Mouse (Mus musculus): ENCODE measurements around the gene Arfgef2. TPM values are rescaled to one million over a fixed set of nuclear protein-coding genes. Genes with fewer than 3 reads are reported as not detected.

Arfgef2 gene
- polyA plus RNA-seq, 1 experiment from 2014 or later = 5.6 TPM

GRCm38 (mm10) chr2:166820844-166821243, 15.5 kb downstream of the Arfgef2 start:
- H3K4me3 ChIP-seq (ENCODE audit: low read depth, low read length) = no peak overlapping the region
- ATAC-seq (ENCODE audit: low read depth) = 0 out of 2 replicates have a peak, but pooled peaks have one; percentile 51
- WGBS = 52% methylated on average over 2 of the region's 2 CpGs

GRCm38 (mm10) chr2:166821406-166821805, 16.0 kb downstream of the Arfgef2 start:
- WGBS = 96% methylated on average over 3 of the region's 3 CpGs
- Histone ChIP-seq H3K9ac (replicated peaks; ENCODE audit: low read depth, low read length) (no peak overlapping the region), H3K4me1 (ENCODE audit: control insufficient read depth, insufficient read depth, low read length) (no peaks in the 10 kb centered on the region), H3K4me2 (ENCODE audit: low read depth, low read length) (no peak overlapping the region), H3K27ac (ENCODE audit: low read depth, low read length) (no peak overlapping the region), H3K4me3 (ENCODE audit: low read depth, low read length) (no peak overlapping the region), H3K36me3 (ENCODE audit: control insufficient read depth, insufficient read depth, low read length) (no peaks in the 10 kb centered on the region), H3K9me3 (ENCODE audit: control insufficient read depth, low read length) (no peaks in the 10 kb centered on the region), H3K27me3 (ENCODE audit: control insufficient read depth, insufficient read depth, low read length) (no peaks in the 10 kb centered on the region)
- no peak for ATAC-seq (ENCODE audit: low read depth)

More at GRCm38 (mm10) chr2:166820844-166821243, 15.5 kb downstream of the Arfgef2 start:
- Histone ChIP-seq H3K27ac (ENCODE audit: low read depth, low read length) (no peak overlapping the region), H3K4me2 (ENCODE audit: low read depth, low read length) (no peak overlapping the region), H3K9ac (replicated peaks; ENCODE audit: low read depth, low read length) (no peak overlapping the region), H3K9me3 (ENCODE audit: control insufficient read depth, low read length) (no peaks in the 10 kb centered on the region), H3K36me3 (ENCODE audit: control insufficient read depth, insufficient read depth, low read length) (no peaks in the 10 kb centered on the region), H3K27me3 (ENCODE audit: control insufficient read depth, insufficient read depth, low read length) (no peaks in the 10 kb centered on the region), H3K4me1 (ENCODE audit: control insufficient read depth, insufficient read depth, low read length) (no peaks in the 10 kb centered on the region)

GRCm38 (mm10) chr2:166822119-166822826, 16.9 kb downstream of the Arfgef2 start:
- H3K27me3 ChIP-seq (ENCODE audit: control insufficient read depth, insufficient read depth, low read length) = no peaks in the 10 kb centered on the region
- no peak for ATAC-seq (ENCODE audit: low read depth)
- no peak overlapping the region for H3K9ac ChIP-seq (replicated peaks; ENCODE audit: low read depth, low read length)
- H3K9me3 ChIP-seq (ENCODE audit: control insufficient read depth, low read length) = no peaks in the 10 kb centered on the region
- no peak overlapping the region for H3K27ac ChIP-seq (ENCODE audit: low read depth, low read length)
- no peaks in the 10 kb centered on the region for H3K36me3 ChIP-seq (ENCODE audit: control insufficient read depth, insufficient read depth, low read length)
- no peak overlapping the region for H3K4me2 ChIP-seq (ENCODE audit: low read depth, low read length)
- H3K4me3 ChIP-seq (ENCODE audit: low read depth, low read length) = no peak overlapping the region
- H3K4me1 ChIP-seq (ENCODE audit: control insufficient read depth, insufficient read depth, low read length) = no peaks in the 10 kb centered on the region
- 72% methylated on average over 10 of the region's 10 CpGs for WGBS

GRCm38 (mm10) chr2:166822901-166823300, 17.5 kb downstream of the Arfgef2 start:
- H3K9me3 ChIP-seq (ENCODE audit: control insufficient read depth, low read length) = no peaks in the 10 kb centered on the region
- H3K9ac ChIP-seq (replicated peaks; ENCODE audit: low read depth, low read length) = no peak overlapping the region
- H3K36me3 ChIP-seq (ENCODE audit: control insufficient read depth, insufficient read depth, low read length) = no peaks in the 10 kb centered on the region
- H3K27ac ChIP-seq (ENCODE audit: low read depth, low read length) = no peak overlapping the region
- no peaks in the 10 kb centered on the region for H3K4me1 ChIP-seq (ENCODE audit: control insufficient read depth, insufficient read depth, low read length)
- ATAC-seq (ENCODE audit: low read depth) = no peak
- 70% methylated on average over 2 of the region's 2 CpGs for WGBS
- H3K27me3 ChIP-seq (ENCODE audit: control insufficient read depth, insufficient read depth, low read length) = no peaks in the 10 kb centered on the region
- H3K4me3 ChIP-seq (ENCODE audit: low read depth, low read length) = no peak overlapping the region
- no peak overlapping the region for H3K4me2 ChIP-seq (ENCODE audit: low read depth, low read length)

- no peak overlapping the region for H3K9ac ChIP-seq (replicated peaks; ENCODE audit: low read depth, low read length)
- no peak for ATAC-seq (ENCODE audit: low read depth)
Measured at GRCm38 (mm10) chr2:166824386-166824785, 19.0 kb downstream of the Arfgef2 start.

GRCm38 (mm10) chr2:166824998-166825397, 19.6 kb downstream of the Arfgef2 start:
- no peak for ATAC-seq (ENCODE audit: low read depth)
- Histone ChIP-seq H3K4me3 (ENCODE audit: low read depth, low read length) (no peak overlapping the region), H3K4me2 (ENCODE audit: low read depth, low read length) (no peak overlapping the region), H3K9me3 (ENCODE audit: control insufficient read depth, low read length) (no peaks in the 10 kb centered on the region), H3K4me1 (ENCODE audit: control insufficient read depth, insufficient read depth, low read length) (no peaks in the 10 kb centered on the region), H3K9ac (replicated peaks; ENCODE audit: low read depth, low read length) (no peak overlapping the region), H3K27ac (ENCODE audit: low read depth, low read length) (no peak overlapping the region), H3K36me3 (ENCODE audit: control insufficient read depth, insufficient read depth, low read length) (no peaks in the 10 kb centered on the region), H3K27me3 (ENCODE audit: control insufficient read depth, insufficient read depth, low read length) (no peaks in the 10 kb centered on the region)
- WGBS = 90% methylated on average over 5 of the region's 5 CpGs

More at GRCm38 (mm10) chr2:166824386-166824785, 19.0 kb downstream of the Arfgef2 start:
- no peak overlapping the region for H3K4me3 ChIP-seq (ENCODE audit: low read depth, low read length)
- H3K4me1 ChIP-seq (ENCODE audit: control insufficient read depth, insufficient read depth, low read length) = no peaks in the 10 kb centered on the region
- no peaks in the 10 kb centered on the region for H3K36me3 ChIP-seq (ENCODE audit: control insufficient read depth, insufficient read depth, low read length)
- H3K27me3 ChIP-seq (ENCODE audit: control insufficient read depth, insufficient read depth, low read length) = no peaks in the 10 kb centered on the region
- no peak overlapping the region for H3K27ac ChIP-seq (ENCODE audit: low read depth, low read length)
- no peaks in the 10 kb centered on the region for H3K9me3 ChIP-seq (ENCODE audit: control insufficient read depth, low read length)
- 92% methylated on average over 5 of the region's 5 CpGs for WGBS
- H3K4me2 ChIP-seq (ENCODE audit: low read depth, low read length) = no peak overlapping the region

DNA sequence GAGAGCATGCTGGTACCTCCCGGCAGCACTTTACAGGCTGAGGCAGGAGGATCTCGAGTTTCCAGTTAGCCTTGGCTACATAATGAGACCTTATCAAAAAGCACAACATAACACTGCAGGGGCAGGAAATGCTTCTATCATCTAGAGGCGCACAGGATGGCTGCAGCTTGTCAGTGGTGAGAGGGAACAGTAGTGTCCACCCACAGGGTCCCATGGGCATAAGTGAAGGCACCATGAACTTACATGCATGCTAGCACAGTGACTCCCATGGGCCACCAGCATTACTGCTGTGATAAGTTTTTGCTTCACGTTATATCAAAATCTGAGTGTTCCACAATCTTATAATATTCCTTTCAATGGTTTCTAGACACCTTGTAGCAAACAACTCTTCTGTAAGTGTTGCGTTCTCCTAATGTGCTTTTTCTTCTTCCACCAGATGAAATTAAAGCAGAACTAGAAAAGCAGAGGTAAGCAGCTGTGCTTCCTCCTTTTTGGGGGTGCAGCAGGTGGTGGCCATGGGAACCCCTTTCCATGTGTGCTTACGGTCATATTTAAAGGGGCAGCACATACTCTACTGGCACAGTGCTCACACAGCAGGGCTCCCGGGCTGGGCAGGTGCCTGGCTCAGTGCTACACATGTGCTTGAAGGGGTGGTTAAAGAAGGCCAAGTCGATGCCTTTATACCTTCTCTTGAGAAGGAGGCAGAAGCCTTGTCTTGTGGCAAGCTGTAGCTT, 21.3 kb downstream of the Arfgef2 start:
- no peaks in the 10 kb centered on the region for H3K9me3 ChIP-seq (ENCODE audit: control insufficient read depth, low read length)
- H3K27me3 ChIP-seq (ENCODE audit: control insufficient read depth, insufficient read depth, low read length) = no peaks in the 10 kb centered on the region
- no peak for ATAC-seq (ENCODE audit: low read depth)
- WGBS = 93% methylated on average over 8 of the region's 8 CpGs
- no peak overlapping the region for H3K4me3 ChIP-seq (ENCODE audit: low read depth, low read length)
- no peak overlapping the region for H3K4me2 ChIP-seq (ENCODE audit: low read depth, low read length)
- H3K9ac ChIP-seq (replicated peaks; ENCODE audit: low read depth, low read length) = no peak overlapping the region
- no peaks in the 10 kb centered on the region for H3K36me3 ChIP-seq (ENCODE audit: control insufficient read depth, insufficient read depth, low read length)
- no peaks in the 10 kb centered on the region for H3K4me1 ChIP-seq (ENCODE audit: control insufficient read depth, insufficient read depth, low read length)
- no peak overlapping the region for H3K27ac ChIP-seq (ENCODE audit: low read depth, low read length)

DNA sequence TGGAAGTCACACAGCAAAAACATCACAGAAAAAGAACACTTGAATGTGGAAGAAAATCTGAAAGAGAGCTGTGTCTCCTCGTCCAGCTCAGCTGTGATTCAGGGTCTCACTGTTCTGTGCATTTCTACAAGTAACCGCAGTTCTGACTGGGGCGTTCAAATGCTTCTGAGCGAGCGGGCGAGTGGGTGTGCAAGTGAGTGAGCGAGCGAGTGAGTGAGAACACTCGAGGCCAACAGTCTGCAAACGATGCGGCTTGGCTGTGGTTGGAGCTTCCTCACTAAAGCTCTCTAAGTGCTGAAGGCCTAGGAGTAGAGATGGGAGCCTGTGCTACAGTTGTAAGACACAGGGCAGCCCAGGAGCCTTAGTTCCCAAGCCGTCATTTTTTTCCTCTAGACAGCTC, 22.9 kb downstream of the Arfgef2 start:
- no peaks in the 10 kb centered on the region for H3K27me3 ChIP-seq (ENCODE audit: control insufficient read depth, insufficient read depth, low read length)
- H3K4me1 ChIP-seq (ENCODE audit: control insufficient read depth, insufficient read depth, low read length) = no peaks in the 10 kb centered on the region
- no peak overlapping the region for H3K4me2 ChIP-seq (ENCODE audit: low read depth, low read length)
- no peaks in the 10 kb centered on the region for H3K9me3 ChIP-seq (ENCODE audit: control insufficient read depth, low read length)
- 90% methylated on average over 12 of the region's 12 CpGs for WGBS
- ATAC-seq (ENCODE audit: low read depth) = no peak
- H3K27ac ChIP-seq (ENCODE audit: low read depth, low read length) = no peak overlapping the region
- H3K9ac ChIP-seq (replicated peaks; ENCODE audit: low read depth, low read length) = no peak overlapping the region
- no peak overlapping the region for H3K4me3 ChIP-seq (ENCODE audit: low read depth, low read length)
- no peaks in the 10 kb centered on the region for H3K36me3 ChIP-seq (ENCODE audit: control insufficient read depth, insufficient read depth, low read length)

DNA sequence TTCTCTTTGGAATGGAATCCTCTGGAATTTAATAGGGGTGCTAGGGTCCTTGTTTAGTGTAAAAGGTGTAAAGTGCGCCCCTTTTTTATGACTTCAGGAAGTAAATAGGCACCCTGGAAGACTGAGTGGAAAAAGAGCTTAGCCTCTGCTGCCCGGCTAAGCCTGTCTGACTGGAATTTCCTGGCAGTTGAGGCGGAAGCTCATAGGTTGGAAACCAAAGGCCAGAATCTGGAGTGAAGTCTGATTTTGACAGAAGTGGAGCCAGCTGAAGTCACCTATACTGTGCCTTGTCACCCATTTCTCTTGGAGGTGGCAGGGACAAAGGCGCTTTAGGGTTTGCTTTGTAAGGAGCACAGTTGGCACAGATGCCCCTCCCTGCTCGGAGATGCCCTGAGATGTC, 25.0 kb downstream of the Arfgef2 start:
- no peak overlapping the region for H3K27ac ChIP-seq (ENCODE audit: low read depth, low read length)
- H3K27me3 ChIP-seq (ENCODE audit: control insufficient read depth, insufficient read depth, low read length) = no peaks in the 10 kb centered on the region
- ATAC-seq (ENCODE audit: low read depth) = no peak
- no peaks in the 10 kb centered on the region for H3K9me3 ChIP-seq (ENCODE audit: control insufficient read depth, low read length)
- H3K4me3 ChIP-seq (ENCODE audit: low read depth, low read length) = no peak overlapping the region
- H3K9ac ChIP-seq (replicated peaks; ENCODE audit: low read depth, low read length) = no peak overlapping the region
- no peaks in the 10 kb centered on the region for H3K4me1 ChIP-seq (ENCODE audit: control insufficient read depth, insufficient read depth, low read length)
- 90% methylated on average over 5 of the region's 5 CpGs for WGBS
- no peaks in the 10 kb centered on the region for H3K36me3 ChIP-seq (ENCODE audit: control insufficient read depth, insufficient read depth, low read length)
- H3K4me2 ChIP-seq (ENCODE audit: low read depth, low read length) = no peak overlapping the region

Data from neural tube, embryonic 14.5 days (tissue).